In genomic region chr17:6678063-6678462, GRCm38 (mm10) we compare ENCODE assay signal across 10 mouse cellular contexts. TPM values are rescaled to one million over a fixed set of nuclear protein-coding genes. Genes with fewer than 3 reads are reported as not detected.
A peak's percentile ranks its signal among the peaks of the same experiment; 100 is the strongest.
DNase-seq lines count a peak whose midpoint lies in the region; ATAC-seq lines count a peak whose summit lies in the region.
"Not testable (repeated sequence)": the region's sequence is repeated elsewhere in the genome, so short reads cannot be mapped to it uniquely, and the experiment has no call there.
"Had no signal": no experiment of that assay in that cellular context is flagged by ENCODE, and none has a peak within 500 bp of the region (broad histone marks: within the 10 kb centered on the region; RNA-seq: fewer than 3 reads in every experiment).

No protein-coding gene starts in this region.

- not testable (repeated sequence) for H3K4me1 ChIP-seq in embryonic facial prominence, embryonic 14.5 days (ENCODE audit: control insufficient read depth, insufficient read depth, low read length); kidney, embryonic 16.5 days (ENCODE audit: insufficient read depth, low read length); lung, embryonic 15.5 days; stomach, embryonic 16.5 days (ENCODE audit: control insufficient read depth, insufficient read depth, low read length)

- H3K9me3 ChIP-seq in embryonic facial prominence, embryonic 14.5 days (ENCODE audit: control insufficient read depth, low read length); kidney, embryonic 16.5 days (ENCODE audit: low read length); lung, embryonic 15.5 days; stomach, embryonic 16.5 days (replicated peaks; ENCODE audit: control insufficient read depth, low read length): not testable (repeated sequence)

- WGBS in embryonic facial prominence, embryonic 14.5 days, result no CpG with 5 or more reads among the region's 2 CpGs
- WGBS in kidney, embryonic 16.5 days, result 57% methylated on average over 1 of the region's 2 CpGs
- WGBS in lung, embryonic 15.5 days, result 40% methylated on average over 1 of the region's 2 CpGs
- 33% methylated on average over 1 of the region's 2 CpGs for WGBS in stomach, embryonic 16.5 days

- peak; percentile 89 for ATAC-seq in embryonic facial prominence, embryonic 14.5 days (ENCODE audit: low read depth)
- ATAC-seq in hematopoietic stem cell, adult 5-6 weeks (replicated peaks in 1 of 2; ENCODE audit: insufficient read depth in 1 of 2, low FRiP score in 2 of 2, low TSS enrichment in 1 of 2, low read depth in 1 of 2, poor library complexity in 2 of 2, severe bottlenecking in 2 of 2), result peak; percentile 66 to 82; a peak in 3 of 4 replicates
- ATAC-seq in kidney, embryonic 16.5 days (ENCODE audit: low FRiP score, low TSS enrichment), result peak; percentile 28; the same call in 1 of the 2 replicates
- 0 out of 2 replicates have a peak, but pooled peaks have one; percentile 24 for ATAC-seq in lung, embryonic 15.5 days (ENCODE audit: borderline replicate concordance, extremely low read depth, low FRiP score, low TSS enrichment)
- peak; percentile 41; the same call in 1 of the 2 replicates for ATAC-seq in stomach, embryonic 16.5 days (ENCODE audit: insufficient read depth, low FRiP score)

- not testable (repeated sequence) for H3K36me3 ChIP-seq in embryonic facial prominence, embryonic 14.5 days (ENCODE audit: control insufficient read depth, insufficient read depth, low read length); kidney, embryonic 16.5 days (ENCODE audit: insufficient read depth, low read length); lung, embryonic 15.5 days; stomach, embryonic 16.5 days (ENCODE audit: control insufficient read depth, insufficient read depth, low read length)

- H3K4me2 ChIP-seq in embryonic facial prominence, embryonic 14.5 days (ENCODE audit: low read depth, low read length); kidney, embryonic 16.5 days (replicated peaks; ENCODE audit: low read depth, low read length); lung, embryonic 15.5 days; stomach, embryonic 16.5 days (ENCODE audit: low read depth, low read length): not testable (repeated sequence)

- peak; percentile 43 for DNase-seq in adrenal gland, postnatal 10 days
- DNase-seq in embryonic facial prominence, embryonic 14.5 days (ENCODE audit: low spot score), result peak; percentile 16
- peak; percentile 77 for DNase-seq in lung, postnatal 36 days

- H3K27me3 ChIP-seq in embryonic facial prominence, embryonic 14.5 days (replicated peaks; ENCODE audit: control insufficient read depth, insufficient read depth, low read length); kidney, embryonic 16.5 days (ENCODE audit: insufficient read depth, low read length); lung, embryonic 15.5 days; stomach, embryonic 16.5 days (ENCODE audit: control insufficient read depth, insufficient read depth, low read length): not testable (repeated sequence)

- H3K4me3 ChIP-seq in embryonic facial prominence, embryonic 14.5 days (ENCODE audit: low read depth, low read length); kidney, embryonic 16.5 days (ENCODE audit: low read length); lung, embryonic 15.5 days; stomach, embryonic 16.5 days (replicated peaks; ENCODE audit: low read length): not testable (repeated sequence)

- H3K9ac ChIP-seq in embryonic facial prominence, embryonic 14.5 days (ENCODE audit: low read depth, low read length); kidney, embryonic 16.5 days (replicated peaks; ENCODE audit: low read length); lung, embryonic 15.5 days; stomach, embryonic 16.5 days (ENCODE audit: low read length): not testable (repeated sequence)

- H3K27ac ChIP-seq in embryonic facial prominence, embryonic 14.5 days (replicated peaks; ENCODE audit: low read depth, low read length); kidney, embryonic 16.5 days (ENCODE audit: low read length); lung, embryonic 15.5 days; stomach, embryonic 16.5 days (ENCODE audit: low read length): not testable (repeated sequence)

RNA-seq across cellular contexts. Expression of gene Sytl3, which starts 19.2 kb away (rescaled TPM):
- 1 to 10 TPM in 1 of 2 experiments, under 1 TPM in 1; 0.99 to 1.1 TPM for total RNA-seq in adrenal gland, postnatal 10 days (2021)
- polyA plus RNA-seq in embryonic facial prominence, embryonic 14.5 days (2014; fragmentation: Nextera tagmentation; extraction: Ambion mirVana), result 0.43 and 0.70 TPM in 2 replicates
- 0.81 and 0.89 TPM in 2 replicates for total RNA-seq in hematopoietic stem cell, adult 5-6 weeks (2017)
- 1.2 and 1.3 TPM in 2 replicates for polyA plus RNA-seq in kidney, embryonic 16.5 days (2015; fragmentation: Nextera tagmentation; extraction: Ambion mirVana)
- polyA plus RNA-seq in lung, embryonic 15.5 days (2015; fragmentation: Nextera tagmentation; extraction: Ambion mirVana), result 0.44 and 1.1 TPM in 2 replicates
- 1.1 and 1.3 TPM in 2 replicates for polyA plus RNA-seq in stomach, embryonic 16.5 days (2015; fragmentation: Nextera tagmentation; extraction: Ambion mirVana)
- polyA plus RNA-seq: G1E; heart, embryonic 13.5 days; limb, embryonic 10.5 days had no signal

RNA-seq across cellular contexts. Expression of gene Dynlt1f, which starts 22.4 kb away (rescaled TPM):
- total RNA-seq in adrenal gland, postnatal 10 days (2021), result 100 to 1,000 TPM; 122 to 127 TPM
- 254 and 264 TPM in 2 replicates for polyA plus RNA-seq in embryonic facial prominence, embryonic 14.5 days (2014; fragmentation: Nextera tagmentation; extraction: Ambion mirVana)
- total RNA-seq in hematopoietic stem cell, adult 5-6 weeks (2017), result 104 and 120 TPM in 2 replicates
- polyA plus RNA-seq in kidney, embryonic 16.5 days (2015; fragmentation: Nextera tagmentation; extraction: Ambion mirVana), result 211 and 239 TPM in 2 replicates
- 261 and 273 TPM in 2 replicates for polyA plus RNA-seq in lung, embryonic 15.5 days (2015; fragmentation: Nextera tagmentation; extraction: Ambion mirVana)
- polyA plus RNA-seq in stomach, embryonic 16.5 days (2015; fragmentation: Nextera tagmentation; extraction: Ambion mirVana), result 211 and 215 TPM in 2 replicates

Comparison
In these comparisons a context has a peak if more than half of its experiments do, and no peak if none do; other contexts are left out.
1. DNase-seq: peak in every context shown above with its lines; median percentile 77 in lung, postnatal 36 days; 43 in adrenal gland, postnatal 10 days; 16 in embryonic facial prominence, embryonic 14.5 days.
2. ATAC-seq: peak in every context shown above with its lines; median percentile 89 in embryonic facial prominence, embryonic 14.5 days; 74 in hematopoietic stem cell, adult 5-6 weeks; 41 in stomach, embryonic 16.5 days; 28 in kidney, embryonic 16.5 days; 24 in lung, embryonic 15.5 days.